Mouse (Mus musculus): ENCODE results near the gene Clrn3. TPM values are rescaled to one million over a fixed set of nuclear protein-coding genes. Genes with fewer than 3 reads are reported as not detected.

Gene Clrn3
- polyA plus RNA-seq, 1 experiment from 2014 or later, result not detected

- DNase-seq (ENCODE audit: low spot score) (no peak), ATAC-seq (replicated peaks; ENCODE audit: insufficient number of reproducible peaks, low FRiP score, low TSS enrichment, low read depth) (no peak)
- Histone ChIP-seq H3K36me3 (replicated peaks; ENCODE audit: control insufficient read depth, insufficient read depth, low read depth, low read length) (no peaks in the 10 kb centered on the region), H3K9ac (replicated peaks; ENCODE audit: low read length) (no peak overlapping the region), H3K9me3 (replicated peaks; ENCODE audit: control insufficient read depth, low read length) (no peaks in the 10 kb centered on the region), H3K27me3 (ENCODE audit: control insufficient read depth, insufficient read depth, low read length) (peaks cover 13% of the 10 kb centered on the region), H3K4me3 (ENCODE audit: low read depth, low read length) (no peak overlapping the region), H3K27ac (replicated peaks; ENCODE audit: low read depth, low read length) (no peak overlapping the region), H3K4me1 (ENCODE audit: control insufficient read depth, insufficient read depth, low read length) (no peaks in the 10 kb centered on the region; the same call in 1 of the 2 replicates), H3K4me2 (ENCODE audit: low read depth, low read length) (no peak overlapping the region)
- 72% methylated on average over 2 of the region's 2 CpGs for WGBS
Observed at GRCm38 (mm10) chr7:135534548-135535189, 6.2 kb upstream of the Clrn3 start.

- no peak for ATAC-seq (replicated peaks; ENCODE audit: insufficient number of reproducible peaks, low FRiP score, low TSS enrichment, low read depth)
- Histone ChIP-seq H3K4me3 (ENCODE audit: low read depth, low read length) (no peak overlapping the region), H3K4me2 (ENCODE audit: low read depth, low read length) (no peak overlapping the region), H3K4me1 (ENCODE audit: control insufficient read depth, insufficient read depth, low read length) (no peaks in the 10 kb centered on the region), H3K27ac (replicated peaks; ENCODE audit: low read depth, low read length) (no peak overlapping the region), H3K36me3 (replicated peaks; ENCODE audit: control insufficient read depth, insufficient read depth, low read depth, low read length) (no peaks in the 10 kb centered on the region), H3K9me3 (replicated peaks; ENCODE audit: control insufficient read depth, low read length) (no peaks in the 10 kb centered on the region), H3K9ac (replicated peaks; ENCODE audit: low read length) (no peak overlapping the region), H3K27me3 (ENCODE audit: control insufficient read depth, insufficient read depth, low read length) (no peaks in the 10 kb centered on the region)
- 87% methylated on average over 2 of the region's 2 CpGs for WGBS
- DNase-seq (ENCODE audit: low spot score), result no peak
Observed at GRCm38 (mm10) chr7:135529068-135529467, 614 bp upstream of the Clrn3 start.

GRCm38 (mm10) chr7:135527169-135527568, 1.3 kb downstream of the Clrn3 start:
- Histone ChIP-seq H3K27ac (replicated peaks; ENCODE audit: low read depth, low read length) (no peak overlapping the region), H3K4me2 (ENCODE audit: low read depth, low read length) (no peak overlapping the region), H3K9me3 (replicated peaks; ENCODE audit: control insufficient read depth, low read length) (no peaks in the 10 kb centered on the region), H3K27me3 (ENCODE audit: control insufficient read depth, insufficient read depth, low read length) (no peaks in the 10 kb centered on the region), H3K36me3 (replicated peaks; ENCODE audit: control insufficient read depth, insufficient read depth, low read depth, low read length) (no peaks in the 10 kb centered on the region), H3K9ac (replicated peaks; ENCODE audit: low read length) (no peak overlapping the region), H3K4me3 (ENCODE audit: low read depth, low read length) (no peak overlapping the region), H3K4me1 (ENCODE audit: control insufficient read depth, insufficient read depth, low read length) (no peaks in the 10 kb centered on the region)
- DNase-seq (ENCODE audit: low spot score), result no peak
- ATAC-seq (replicated peaks; ENCODE audit: insufficient number of reproducible peaks, low FRiP score, low TSS enrichment, low read depth), result no peak
- WGBS, result 56% methylated on average over 3 of the region's 3 CpGs

- DNase-seq (ENCODE audit: low spot score) (no peak), ATAC-seq (replicated peaks; ENCODE audit: insufficient number of reproducible peaks, low FRiP score, low TSS enrichment, low read depth) (no peak)
- Histone ChIP-seq H3K27me3 (ENCODE audit: control insufficient read depth, insufficient read depth, low read length) (no peaks in the 10 kb centered on the region), H3K27ac (replicated peaks; ENCODE audit: low read depth, low read length) (no peak overlapping the region), H3K4me1 (ENCODE audit: control insufficient read depth, insufficient read depth, low read length) (no peaks in the 10 kb centered on the region), H3K4me2 (ENCODE audit: low read depth, low read length) (no peak overlapping the region), H3K9me3 (replicated peaks; ENCODE audit: control insufficient read depth, low read length) (no peaks in the 10 kb centered on the region), H3K4me3 (ENCODE audit: low read depth, low read length) (no peak overlapping the region), H3K36me3 (replicated peaks; ENCODE audit: control insufficient read depth, insufficient read depth, low read depth, low read length) (no peaks in the 10 kb centered on the region), H3K9ac (replicated peaks; ENCODE audit: low read length) (no peak overlapping the region)
- WGBS, result 86% methylated on average over 3 of the region's 3 CpGs
Observed at GRCm38 (mm10) chr7:135526574-135527152, 1.8 kb downstream of the Clrn3 start.

GRCm38 (mm10) chr7:135524424-135524967, 4.0 kb downstream of the Clrn3 start:
- H3K4me3 ChIP-seq (ENCODE audit: low read depth, low read length), result no peak overlapping the region
- H3K9me3 ChIP-seq (replicated peaks; ENCODE audit: control insufficient read depth, low read length), result no peaks in the 10 kb centered on the region
- ATAC-seq (replicated peaks; ENCODE audit: insufficient number of reproducible peaks, low FRiP score, low TSS enrichment, low read depth) (no peak), DNase-seq (ENCODE audit: low spot score) (no peak)
- 74% methylated on average over 6 of the region's 6 CpGs for WGBS
- H3K9ac ChIP-seq (replicated peaks; ENCODE audit: low read length), result no peak overlapping the region
- no peaks in the 10 kb centered on the region for H3K27me3 ChIP-seq (ENCODE audit: control insufficient read depth, insufficient read depth, low read length)
- no peak overlapping the region for H3K4me2 ChIP-seq (ENCODE audit: low read depth, low read length)
- no peaks in the 10 kb centered on the region for H3K4me1 ChIP-seq (ENCODE audit: control insufficient read depth, insufficient read depth, low read length)
- no peak overlapping the region for H3K27ac ChIP-seq (replicated peaks; ENCODE audit: low read depth, low read length)
- H3K36me3 ChIP-seq (replicated peaks; ENCODE audit: control insufficient read depth, insufficient read depth, low read depth, low read length), result no peaks in the 10 kb centered on the region

GRCm38 (mm10) chr7:135523981-135524380, 4.5 kb downstream of the Clrn3 start:
- Histone ChIP-seq H3K4me2 (ENCODE audit: low read depth, low read length) (no peak overlapping the region), H3K9me3 (replicated peaks; ENCODE audit: control insufficient read depth, low read length) (no peaks in the 10 kb centered on the region), H3K27ac (replicated peaks; ENCODE audit: low read depth, low read length) (no peak overlapping the region), H3K9ac (replicated peaks; ENCODE audit: low read length) (no peak overlapping the region), H3K36me3 (replicated peaks; ENCODE audit: control insufficient read depth, insufficient read depth, low read depth, low read length) (no peaks in the 10 kb centered on the region), H3K4me1 (ENCODE audit: control insufficient read depth, insufficient read depth, low read length) (no peaks in the 10 kb centered on the region), H3K4me3 (ENCODE audit: low read depth, low read length) (no peak overlapping the region), H3K27me3 (ENCODE audit: control insufficient read depth, insufficient read depth, low read length) (no peaks in the 10 kb centered on the region)
- ATAC-seq (replicated peaks; ENCODE audit: insufficient number of reproducible peaks, low FRiP score, low TSS enrichment, low read depth) (no peak), DNase-seq (ENCODE audit: low spot score) (peak; percentile 10)
- WGBS, result 72% methylated on average over 4 of the region's 4 CpGs

GRCm38 (mm10) chr7:135521755-135522512, 6.5 kb downstream of the Clrn3 start:
- ATAC-seq (replicated peaks; ENCODE audit: insufficient number of reproducible peaks, low FRiP score, low TSS enrichment, low read depth), result no peak
- Histone ChIP-seq H3K9ac (replicated peaks; ENCODE audit: low read length) (no peak overlapping the region), H3K9me3 (replicated peaks; ENCODE audit: control insufficient read depth, low read length) (no peaks in the 10 kb centered on the region), H3K4me2 (ENCODE audit: low read depth, low read length) (no peak overlapping the region), H3K4me3 (ENCODE audit: low read depth, low read length) (no peak overlapping the region), H3K27me3 (ENCODE audit: control insufficient read depth, insufficient read depth, low read length) (no peaks in the 10 kb centered on the region), H3K36me3 (replicated peaks; ENCODE audit: control insufficient read depth, insufficient read depth, low read depth, low read length) (no peaks in the 10 kb centered on the region), H3K27ac (replicated peaks; ENCODE audit: low read depth, low read length) (no peak overlapping the region), H3K4me1 (ENCODE audit: control insufficient read depth, insufficient read depth, low read length) (no peaks in the 10 kb centered on the region)
- no peak for DNase-seq (ENCODE audit: low spot score)
- 69% methylated on average over 15 of the region's 15 CpGs for WGBS

- Histone ChIP-seq H3K4me1 (ENCODE audit: control insufficient read depth, insufficient read depth, low read length) (no peaks in the 10 kb centered on the region), H3K9ac (replicated peaks; ENCODE audit: low read length) (no peak overlapping the region), H3K4me3 (ENCODE audit: low read depth, low read length) (no peak overlapping the region), H3K4me2 (ENCODE audit: low read depth, low read length) (no peak overlapping the region), H3K27me3 (ENCODE audit: control insufficient read depth, insufficient read depth, low read length) (no peaks in the 10 kb centered on the region), H3K27ac (replicated peaks; ENCODE audit: low read depth, low read length) (no peak overlapping the region), H3K9me3 (replicated peaks; ENCODE audit: control insufficient read depth, low read length) (no peaks in the 10 kb centered on the region), H3K36me3 (replicated peaks; ENCODE audit: control insufficient read depth, insufficient read depth, low read depth, low read length) (no peaks in the 10 kb centered on the region)
- 63% methylated on average over 5 of the region's 5 CpGs for WGBS
- ATAC-seq (replicated peaks; ENCODE audit: insufficient number of reproducible peaks, low FRiP score, low TSS enrichment, low read depth) (no peak), DNase-seq (ENCODE audit: low spot score) (no peak)
Observed at GRCm38 (mm10) chr7:135520241-135520640, 8.2 kb downstream of the Clrn3 start.
